8 mouse cellular contexts compared by ENCODE assay signal in the genomic region with DNA sequence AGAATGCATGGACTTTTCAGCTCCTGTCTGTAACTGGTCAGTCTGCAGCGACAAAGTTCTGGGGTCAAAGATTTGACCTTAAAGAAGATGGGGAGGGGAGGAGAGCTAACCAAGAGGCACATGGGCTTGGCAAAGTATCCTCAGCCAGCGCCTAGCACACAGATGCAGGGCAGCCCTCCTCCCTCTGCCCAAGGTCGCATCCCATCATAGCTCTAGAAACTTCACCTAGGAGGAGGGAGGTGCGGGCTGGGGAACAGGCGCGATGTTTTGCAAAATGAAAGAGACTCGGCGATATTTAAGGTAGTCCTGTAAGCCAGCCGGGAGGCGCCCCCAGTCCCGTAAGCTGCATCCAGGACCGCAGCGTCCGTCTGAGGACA. TPM values are rescaled to one million over a fixed set of nuclear protein-coding genes. Genes with fewer than 3 reads are reported as not detected.
DNase-seq lines count a peak whose midpoint lies in the region; ATAC-seq lines count a peak whose summit lies in the region.

No protein-coding gene starts in this region.

- 3% methylated on average over 14 of the region's 14 CpGs for WGBS in neural tube, embryonic 11.5 days
- WGBS in limb, embryonic 11.5 days = 1% methylated on average over 14 of the region's 14 CpGs
- 3% methylated on average over 14 of the region's 14 CpGs for WGBS in stomach, embryonic 16.5 days

- no peak for ATAC-seq in neural tube, embryonic 11.5 days (ENCODE audit: insufficient read depth, low FRiP score, low TSS enrichment)
- peak; percentile 1; the same call in 1 of the 2 replicates for ATAC-seq in limb, embryonic 11.5 days (ENCODE audit: insufficient number of reproducible peaks, low FRiP score, low TSS enrichment, low read depth)
- no peak for ATAC-seq in stomach, embryonic 16.5 days (ENCODE audit: insufficient read depth, low FRiP score)

- peak overlapping the region; percentile 69 for H3K4me3 ChIP-seq in neural tube, embryonic 11.5 days (ENCODE audit: low read depth, low read length)
- peak overlapping the region; percentile 66 for H3K4me3 ChIP-seq in limb, embryonic 11.5 days (ENCODE audit: low read depth, low read length)
- peak overlapping the region; percentile 57 for H3K4me3 ChIP-seq in stomach, embryonic 16.5 days (replicated peaks; ENCODE audit: low read length)

- no peaks in the 10 kb centered on the region for H3K36me3 ChIP-seq in neural tube, embryonic 11.5 days (ENCODE audit: control insufficient read depth, insufficient read depth, low read length)
- H3K36me3 ChIP-seq in limb, embryonic 11.5 days (ENCODE audit: control insufficient read depth, insufficient read depth, low read length) = no peaks in the 10 kb centered on the region
- no peaks in the 10 kb centered on the region for H3K36me3 ChIP-seq in stomach, embryonic 16.5 days (ENCODE audit: control insufficient read depth, insufficient read depth, low read length)

- no peaks in the 10 kb centered on the region for H3K4me1 ChIP-seq in neural tube, embryonic 11.5 days (ENCODE audit: control insufficient read depth, insufficient read depth, low read length)
- H3K4me1 ChIP-seq in limb, embryonic 11.5 days (ENCODE audit: control insufficient read depth, insufficient read depth, low read length) = peaks cover 14% of the 10 kb centered on the region
- peaks cover 4% of the 10 kb centered on the region; the same call in 1 of the 2 replicates for H3K4me1 ChIP-seq in stomach, embryonic 16.5 days (ENCODE audit: control insufficient read depth, insufficient read depth, low read length)

- H3K27me3 ChIP-seq in neural tube, embryonic 11.5 days (ENCODE audit: control insufficient read depth, insufficient read depth, low read length) = peaks cover 19% of the 10 kb centered on the region
- H3K27me3 ChIP-seq in limb, embryonic 11.5 days (ENCODE audit: control insufficient read depth, insufficient read depth, low read length) = no peaks in the 10 kb centered on the region
- 0 out of 2 replicates have a peak, but pooled peaks cover 4% of the 10 kb centered on the region for H3K27me3 ChIP-seq in stomach, embryonic 16.5 days (ENCODE audit: control insufficient read depth, insufficient read depth, low read length)

- no peaks in the 10 kb centered on the region for H3K9me3 ChIP-seq in neural tube, embryonic 11.5 days (ENCODE audit: control insufficient read depth, low read length)
- no peaks in the 10 kb centered on the region for H3K9me3 ChIP-seq in limb, embryonic 11.5 days (ENCODE audit: control insufficient read depth, low read length)
- no peaks in the 10 kb centered on the region for H3K9me3 ChIP-seq in stomach, embryonic 16.5 days (replicated peaks; ENCODE audit: control insufficient read depth, low read length)

- peak; percentile 35 for DNase-seq in adrenal gland, adult 2 months
- DNase-seq in adrenal gland, adult 8-10 months = no peak
- DNase-seq in neural tube, embryonic 11.5 days (ENCODE audit: low spot score) = no peak
- DNase-seq in neural tube, embryonic 10.5 days (ENCODE audit: extremely low spot score, low spot score) = no peak
- no peak for DNase-seq in limb, embryonic 11.5 days (ENCODE audit: low spot score)
- no peak for DNase-seq in left cerebral cortex, postnatal 10 days (ENCODE audit: extremely low spot score in 1 of 2, low spot score in 2 of 2)
- DNase-seq in layer of hippocampus, adult 9-10 months (ENCODE audit: low spot score) = no peak

- H3K4me2 ChIP-seq in neural tube, embryonic 11.5 days (ENCODE audit: low read depth) = peak overlapping the region; percentile 96
- H3K4me2 ChIP-seq in limb, embryonic 11.5 days (ENCODE audit: low read depth, severe bottlenecking) = peak overlapping the region; percentile 97
- H3K4me2 ChIP-seq in stomach, embryonic 16.5 days (ENCODE audit: low read depth, low read length) = peak overlapping the region; percentile 75

- H3K27ac ChIP-seq in neural tube, embryonic 11.5 days (ENCODE audit: low read depth, low read length) = no peak overlapping the region
- H3K27ac ChIP-seq in limb, embryonic 11.5 days (replicated peaks; ENCODE audit: low read depth, low read length) = peak overlapping the region; percentile 14
- no peak overlapping the region for H3K27ac ChIP-seq in stomach, embryonic 16.5 days (ENCODE audit: low read length)

- peak overlapping the region; percentile 68 for H3K9ac ChIP-seq in neural tube, embryonic 11.5 days (ENCODE audit: low read length)
- H3K9ac ChIP-seq in limb, embryonic 11.5 days (ENCODE audit: low read length) = peak overlapping the region; percentile 90
- H3K9ac ChIP-seq in stomach, embryonic 16.5 days (ENCODE audit: low read length) = peak overlapping the region; percentile 82

- intact Hi-C loops in left cerebral cortex, postnatal 10 days (cut with DNase I) = no loop called here

RNA-seq across cellular contexts. Expression of a gene that starts 0.5 kb away (rescaled TPM):
- 1 to 10 TPM; 2.8 to 3.9 TPM for total RNA-seq in adrenal gland, adult 2 months (2021)
- polyA plus RNA-seq in adrenal gland, adult 2 months (2012; rRNA removed) = 1.5 and 2.2 TPM in 2 replicates
- 1 to 10 TPM; 3.1 to 4.2 (median 4.0) TPM for total RNA-seq in adrenal gland, adult 8-10 months (2022)
- polyA plus RNA-seq in neural tube, embryonic 11.5 days (2014; fragmentation: Nextera tagmentation; extraction: Ambion mirVana) = 0.98 and 0.99 TPM in 2 replicates
- 3.0 and 3.6 TPM in 2 replicates for polyA plus RNA-seq in limb, embryonic 11.5 days (2014; fragmentation: Nextera tagmentation; extraction: Ambion mirVana)
- 1.3 and 1.8 TPM in 2 replicates for polyA plus RNA-seq in stomach, embryonic 16.5 days (2015; fragmentation: Nextera tagmentation; extraction: Ambion mirVana)
- 1 to 10 TPM; 2.4 to 2.5 TPM for total RNA-seq in left cerebral cortex, postnatal 10 days (2021)

RNA-seq across cellular contexts. Expression of a gene that starts 6.8 kb away (rescaled TPM):
- total RNA-seq in adrenal gland, adult 2 months (2021) = not detected
- not detected in 2 replicates for polyA plus RNA-seq in adrenal gland, adult 2 months (2012; rRNA removed)
- total RNA-seq in adrenal gland, adult 8-10 months (2022) = not detected
- not detected in 2 replicates for polyA plus RNA-seq in neural tube, embryonic 11.5 days (2014; fragmentation: Nextera tagmentation; extraction: Ambion mirVana)
- not detected in 2 replicates for polyA plus RNA-seq in limb, embryonic 11.5 days (2014; fragmentation: Nextera tagmentation; extraction: Ambion mirVana)
- not detected in 2 replicates for polyA plus RNA-seq in stomach, embryonic 16.5 days (2015; fragmentation: Nextera tagmentation; extraction: Ambion mirVana)
- not detected for total RNA-seq in left cerebral cortex, postnatal 10 days (2021)
